Mouse (Mus musculus) neural tube, embryonic 11.5 days (tissue): ENCODE data around the gene Fryl. TPM values are rescaled to one million over a fixed set of nuclear protein-coding genes. Genes with fewer than 3 reads are reported as not detected.

Experiments
- ATAC-seq: fragments of 200-750 bp; cut with Nextera tagmentation; 2 replicates; pipeline ENCODE4 v1.8.0; 2017; ENCODE audit warnings: moderate number of reproducible peaks, mild to moderate bottlenecking, moderate TSS enrichment, moderate library complexity; ENCODE audit not compliant: insufficient read depth, low FRiP score, low TSS enrichment
- DNase-seq: peaks from one replicate; pipeline ENCODE4 v3.0.0-alpha.2; 2015; ENCODE audit warnings: low spot score
- H3K27ac ChIP-seq: fragments of 300-500 bp; sonication (generic); 2 replicates; pipeline ENCODE4 v1.5.1; 2014; ENCODE audit warnings: low read depth, mild to moderate bottlenecking, low read length
- H3K27me3 ChIP-seq: fragments of 300-500 bp; sonication (generic); 2 replicates; pipeline ENCODE4 v1.6.1; 2014; ENCODE audit warnings: mild to moderate bottlenecking, low read length, mixed read lengths; ENCODE audit not compliant: control insufficient read depth, insufficient read depth
- H3K36me3 ChIP-seq: fragments of 300-500 bp; sonication (generic); 2 replicates; pipeline ENCODE4 v1.6.1; 2014; ENCODE audit warnings: mild to moderate bottlenecking, low read length, moderate library complexity, mixed read lengths; ENCODE audit not compliant: control insufficient read depth, insufficient read depth
- H3K4me1 ChIP-seq: fragments of 300-500 bp; sonication (generic); 2 replicates; pipeline ENCODE4 v1.6.1; 2014; ENCODE audit warnings: low read length, mixed read lengths; ENCODE audit not compliant: control insufficient read depth, insufficient read depth
- H3K4me2 ChIP-seq: fragments of 300-500 bp; sonication (generic); 2 replicates; pipeline ENCODE4 v1.6.1; 2014; ENCODE audit warnings: low read depth, mild to moderate bottlenecking, moderate library complexity
- H3K4me3 ChIP-seq: fragments of 300-500 bp; sonication (generic); 2 replicates; pipeline ENCODE4 v1.5.1; 2014; ENCODE audit warnings: low read depth, low read length
- H3K9ac ChIP-seq: fragments of 300-500 bp; sonication (generic); 2 replicates; pipeline ENCODE4 v1.6.1; 2014; ENCODE audit warnings: mild to moderate bottlenecking, low read length
- H3K9me3 ChIP-seq: fragments of 300-500 bp; sonication (generic); 2 replicates; pipeline ENCODE4 v1.6.1; 2016; ENCODE audit warnings: low read length; ENCODE audit not compliant: control insufficient read depth
- WGBS: fragments of 180-500 bp; shearing (Covaris S2); extraction: QIAGEN DNeasy Blood & Tissue Kit; methylation state at CpG from one replicate; pipeline ENCODE4 v1.1.7; 2014; 5-methylcytosine and 5-hydroxymethylcytosine counted together
- polyA plus RNA-seq: library from polyadenylated mRNA; unstranded; fragments of >200 nt; fragmentation: Nextera tagmentation; extraction: Ambion mirVana; gene quantifications from 2 replicates; pipeline ENCODE4 v1.2.1, GENCODE M21; 2014

The Fryl gene
- polyA plus RNA-seq, 1 experiment from 2014 or later, result 41.7 TPM

- Histone ChIP-seq H3K36me3 (no peaks in the 10 kb centered on the region), H3K4me3 (no peak overlapping the region), H3K9me3 (no peaks in the 10 kb centered on the region), H3K27ac (no peak overlapping the region), H3K9ac (no peak overlapping the region), H3K4me1 (no peaks in the 10 kb centered on the region), H3K4me2 (no peak overlapping the region), H3K27me3 (no peaks in the 10 kb centered on the region)
- WGBS, result 94% methylated on average over 2 of the region's 2 CpGs
- DNase-seq (no peak), ATAC-seq (no peak)
Observed at GRCm38 (mm10) chr5:73141712-73142111, 114.7 kb downstream of the Fryl start.

GRCm38 (mm10) chr5:73141161-73141560 lies 115.3 kb downstream of the Fryl start:
- no peaks in the 10 kb centered on the region for H3K27me3 ChIP-seq
- no peaks in the 10 kb centered on the region for H3K9me3 ChIP-seq
- WGBS, result 97% methylated on average over 8 of the region's 8 CpGs
- DNase-seq, result no peak
- ATAC-seq, result no peak
- H3K4me3 ChIP-seq, result no peak overlapping the region
- H3K4me1 ChIP-seq, result no peaks in the 10 kb centered on the region
- H3K4me2 ChIP-seq, result no peak overlapping the region
- H3K36me3 ChIP-seq, result no peaks in the 10 kb centered on the region
- H3K27ac ChIP-seq, result no peak overlapping the region
- H3K9ac ChIP-seq, result no peak overlapping the region

GRCm38 (mm10) chr5:73137561-73137960 lies 118.9 kb downstream of the Fryl start:
- no peaks in the 10 kb centered on the region for H3K36me3 ChIP-seq
- H3K27ac ChIP-seq, result no peak overlapping the region
- ATAC-seq, result no peak
- WGBS, result 74% methylated on average over 9 of the region's 9 CpGs
- H3K4me2 ChIP-seq, result no peak overlapping the region
- no peaks in the 10 kb centered on the region for H3K27me3 ChIP-seq
- H3K4me1 ChIP-seq, result no peaks in the 10 kb centered on the region
- DNase-seq, result no peak
- H3K9me3 ChIP-seq, result no peaks in the 10 kb centered on the region
- H3K4me3 ChIP-seq, result no peak overlapping the region
- H3K9ac ChIP-seq, result no peak overlapping the region

GRCm38 (mm10) chr5:73135959-73136358 lies 120.5 kb downstream of the Fryl start:
- ATAC-seq, result no peak
- WGBS, result 89% methylated on average over 2 of the region's 2 CpGs

GRCm38 (mm10) chr5:73135131-73135530 lies 121.3 kb downstream of the Fryl start:
- Histone ChIP-seq H3K27ac (no peak overlapping the region), H3K9ac (no peak overlapping the region), H3K4me1 (no peaks in the 10 kb centered on the region), H3K9me3 (no peaks in the 10 kb centered on the region), H3K4me3 (no peak overlapping the region), H3K4me2 (no peak overlapping the region), H3K36me3 (no peaks in the 10 kb centered on the region), H3K27me3 (no peaks in the 10 kb centered on the region)
- 87% methylated on average over 11 of the region's 11 CpGs for WGBS
- no peak for DNase-seq
- no peak for ATAC-seq

More at GRCm38 (mm10) chr5:73135959-73136358, 120.5 kb downstream of the Fryl start:
- Histone ChIP-seq H3K9ac (no peak overlapping the region), H3K4me3 (no peak overlapping the region), H3K27me3 (no peaks in the 10 kb centered on the region), H3K36me3 (no peaks in the 10 kb centered on the region), H3K4me1 (no peaks in the 10 kb centered on the region), H3K9me3 (no peaks in the 10 kb centered on the region), H3K27ac (no peak overlapping the region), H3K4me2 (no peak overlapping the region)
- DNase-seq, result no peak

GRCm38 (mm10) chr5:73133833-73134185 lies 122.6 kb downstream of the Fryl start:
- Histone ChIP-seq H3K27ac (no peak overlapping the region), H3K9ac (no peak overlapping the region), H3K4me2 (no peak overlapping the region), H3K36me3 (no peaks in the 10 kb centered on the region), H3K27me3 (no peaks in the 10 kb centered on the region), H3K9me3 (no peaks in the 10 kb centered on the region), H3K4me3 (no peak overlapping the region), H3K4me1 (no peaks in the 10 kb centered on the region)
- WGBS, result 57% methylated on average over 5 of the region's 5 CpGs
- DNase-seq (no peak), ATAC-seq (no peak)

- no peaks in the 10 kb centered on the region for H3K36me3 ChIP-seq
- no peaks in the 10 kb centered on the region for H3K9me3 ChIP-seq
- H3K9ac ChIP-seq, result no peak overlapping the region
- no peaks in the 10 kb centered on the region for H3K4me1 ChIP-seq
- H3K27ac ChIP-seq, result no peak overlapping the region
- H3K4me3 ChIP-seq, result no peak overlapping the region
- H3K27me3 ChIP-seq, result no peaks in the 10 kb centered on the region
- no peak overlapping the region for H3K4me2 ChIP-seq
- WGBS, result 94% methylated on average over 29 of the region's 29 CpGs
- DNase-seq (no peak), ATAC-seq (no peak)
Observed at GRCm38 (mm10) chr5:73132998-73133832, 123.2 kb downstream of the Fryl start.

- no peak for ATAC-seq
- 91% methylated on average over 6 of the region's 6 CpGs for WGBS
- no peak overlapping the region for H3K4me3 ChIP-seq
Observed at GRCm38 (mm10) chr5:73130984-73131383, 125.4 kb downstream of the Fryl start.

GRCm38 (mm10) chr5:73129871-73130270 lies 126.5 kb downstream of the Fryl start:
- no peak overlapping the region for H3K9ac ChIP-seq
- no peak overlapping the region for H3K4me3 ChIP-seq
- H3K4me2 ChIP-seq, result no peak overlapping the region
- no peak overlapping the region for H3K27ac ChIP-seq
- WGBS, result 69% methylated on average over 5 of the region's 5 CpGs
- H3K4me1 ChIP-seq, result no peaks in the 10 kb centered on the region
- ATAC-seq, result no peak
- H3K9me3 ChIP-seq, result no peaks in the 10 kb centered on the region
- no peaks in the 10 kb centered on the region for H3K36me3 ChIP-seq
- DNase-seq, result no peak
- H3K27me3 ChIP-seq, result no peaks in the 10 kb centered on the region

More at GRCm38 (mm10) chr5:73130984-73131383, 125.4 kb downstream of the Fryl start:
- H3K27me3 ChIP-seq, result no peaks in the 10 kb centered on the region
- no peak overlapping the region for H3K9ac ChIP-seq
- H3K4me2 ChIP-seq, result no peak overlapping the region
- no peaks in the 10 kb centered on the region for H3K36me3 ChIP-seq
- no peaks in the 10 kb centered on the region for H3K9me3 ChIP-seq
- H3K4me1 ChIP-seq, result no peaks in the 10 kb centered on the region
- no peak for DNase-seq
- no peak overlapping the region for H3K27ac ChIP-seq
